Comparison of ENCODE assay signal across 8 mouse cellular contexts in the genomic region with DNA sequence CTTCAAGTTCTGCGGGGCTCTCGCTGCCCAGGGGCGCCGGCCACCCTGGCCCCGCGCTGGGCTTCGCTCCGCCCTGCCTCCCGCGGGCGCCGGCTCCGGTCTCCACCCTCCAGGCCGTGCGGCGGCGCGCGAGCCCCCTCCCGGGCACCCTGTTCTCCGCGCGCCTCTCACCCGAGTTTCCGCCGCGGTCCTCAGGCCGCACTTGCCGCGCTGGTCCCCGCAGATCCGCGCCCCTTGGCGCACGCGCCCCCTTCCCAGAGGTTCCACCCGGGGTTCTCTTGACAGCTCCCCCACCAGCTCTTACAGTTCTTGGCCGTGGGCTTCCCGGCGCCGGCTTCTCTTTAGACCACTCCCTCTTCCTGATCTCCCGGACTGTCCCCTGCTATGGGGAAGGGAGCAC. TPM values are rescaled to one million over a fixed set of nuclear protein-coding genes. Genes with fewer than 3 reads are reported as not detected.
A peak's percentile ranks its signal among the peaks of the same experiment; 100 is the strongest.
DNase-seq lines count a peak whose midpoint lies in the region; ATAC-seq and TF ChIP-seq lines count a peak whose summit lies in the region.

No protein-coding gene starts in this region.

- H3K4me1 ChIP-seq in kidney, adult 2 months (ENCODE audit: control insufficient read depth, insufficient read depth, low read length) = peaks cover 17% of the 10 kb centered on the region; the same call in 1 of the 2 replicates
- peaks cover 14% of the 10 kb centered on the region for H3K4me1 ChIP-seq in limb, embryonic 14.5 days (ENCODE audit: control insufficient read depth, insufficient read depth, low read length)
- peaks cover 14% of the 10 kb centered on the region for H3K4me1 ChIP-seq in midbrain, embryonic 14.5 days (ENCODE audit: control insufficient read depth, insufficient read depth, low read length)

- TF ChIP-seq POLR2A in kidney, adult 2 months (IDR thresholded peaks at IDR 0.05; ENCODE audit: low read depth, low read length) = no peak
- no peak for TF ChIP-seq POLR2A in limb, embryonic 14.5 days (IDR thresholded peaks at IDR 0.05; ENCODE audit: borderline replicate concordance, extremely low read depth, insufficient read depth, insufficient read length)

- H3K9me3 ChIP-seq in limb, embryonic 14.5 days (ENCODE audit: control insufficient read depth, low read length) = no peaks in the 10 kb centered on the region
- no peaks in the 10 kb centered on the region for H3K9me3 ChIP-seq in midbrain, embryonic 14.5 days (ENCODE audit: control insufficient read depth, low read length)

- no peak for DNase-seq in cerebellum, postnatal 25 days
- DNase-seq in adrenal gland, postnatal 4 days (ENCODE audit: low spot score in 2 of 2) = peak; percentile 54 to 59
- DNase-seq in gastrocnemius, postnatal 10 days = peak; percentile 78
- peak; percentile 83 for DNase-seq in kidney, adult 2 months
- no peak for DNase-seq in limb, embryonic 14.5 days (ENCODE audit: low spot score)
- peak; percentile 79 for DNase-seq in midbrain, embryonic 14.5 days
- peak; percentile 65 to 70 for DNase-seq in thymus, adult 18-20 months

- H3K4me3 ChIP-seq in kidney, adult 2 months (ENCODE audit: insufficient read depth, low read depth, low read length) = peak overlapping the region; percentile 93
- H3K4me3 ChIP-seq in limb, embryonic 14.5 days (replicated peaks; ENCODE audit: low read length) = peak overlapping the region; percentile 80
- peak overlapping the region; percentile 88 for H3K4me3 ChIP-seq in midbrain, embryonic 14.5 days (replicated peaks; ENCODE audit: low read depth, low read length)

- 0 out of 2 replicates have a peak, but pooled peaks cover 2% of the 10 kb centered on the region for H3K36me3 ChIP-seq in kidney, adult 2 months (ENCODE audit: control insufficient read depth, insufficient read depth, low read length)
- H3K36me3 ChIP-seq in limb, embryonic 14.5 days (ENCODE audit: control insufficient read depth, insufficient read depth, low read length) = peaks cover 29% of the 10 kb centered on the region
- peaks cover 28% of the 10 kb centered on the region for H3K36me3 ChIP-seq in midbrain, embryonic 14.5 days (ENCODE audit: control insufficient read depth, insufficient read depth, low read length)

- peak; percentile 62 for ATAC-seq in cerebellum, adult (ENCODE audit: insufficient number of reproducible peaks, low FRiP score, low TSS enrichment)
- peak; percentile 88 for ATAC-seq in limb, embryonic 14.5 days (ENCODE audit: low FRiP score, low read depth)
- peak; percentile 88 for ATAC-seq in midbrain, embryonic 14.5 days (ENCODE audit: low FRiP score, low TSS enrichment)

- WGBS in kidney, adult 2 months = under 1% methylated on average over 41 of the region's 42 CpGs
- 0% methylated on average over 23 of the region's 42 CpGs for WGBS in limb, embryonic 14.5 days
- WGBS in midbrain, embryonic 14.5 days = under 1% methylated on average over 37 of the region's 42 CpGs

- H3K27ac ChIP-seq in kidney, adult 2 months (ENCODE audit: insufficient read depth, low read depth, low read length) = peak overlapping the region; percentile 94
- peak overlapping the region; percentile 83 for H3K27ac ChIP-seq in limb, embryonic 14.5 days (replicated peaks; ENCODE audit: low read depth, low read length)
- H3K27ac ChIP-seq in midbrain, embryonic 14.5 days (replicated peaks; ENCODE audit: low read depth, low read length) = peak overlapping the region; percentile 93

- H3K9ac ChIP-seq in limb, embryonic 14.5 days (ENCODE audit: low read depth, low read length, severe bottlenecking) = peak overlapping the region; percentile 89
- H3K9ac ChIP-seq in midbrain, embryonic 14.5 days (replicated peaks; ENCODE audit: low read length) = peak overlapping the region; percentile 86

- H3K27me3 ChIP-seq in kidney, adult 2 months (replicated peaks; ENCODE audit: control insufficient read depth, insufficient read depth, low read length) = no peaks in the 10 kb centered on the region
- no peaks in the 10 kb centered on the region for H3K27me3 ChIP-seq in limb, embryonic 14.5 days (ENCODE audit: control insufficient read depth, insufficient read depth, low read length)
- H3K27me3 ChIP-seq in midbrain, embryonic 14.5 days (ENCODE audit: control insufficient read depth, insufficient read depth, low read length) = no peaks in the 10 kb centered on the region

- no peak for TF ChIP-seq CTCF in kidney, adult 2 months (conservative IDR thresholded peaks at IDR 0.05; ENCODE audit: insufficient read depth, insufficient read length, low read depth, low read length)

- H3K4me2 ChIP-seq in limb, embryonic 14.5 days (replicated peaks; ENCODE audit: low read depth, low read length, severe bottlenecking) = peak overlapping the region; percentile 91
- H3K4me2 ChIP-seq in midbrain, embryonic 14.5 days (ENCODE audit: low read length) = peak overlapping the region; percentile 60

RNA-seq across cellular contexts. Expression of a gene that starts 0.4 kb away (rescaled TPM):
- 10 to 100 TPM; 46.2 to 47.3 TPM for total RNA-seq in adrenal gland, postnatal 4 days (2021)
- 10 to 100 TPM; 21.2 to 22.1 TPM for total RNA-seq in gastrocnemius, postnatal 10 days (2021)
- polyA plus RNA-seq in kidney, adult 2 months (2012; rRNA removed) = 42.0 and 45.4 TPM in 2 replicates
- 18.8 and 26.3 TPM in 2 replicates for polyA plus RNA-seq in limb, embryonic 14.5 days (2012; rRNA removed)
- 47.2 and 53.8 TPM in 2 replicates for polyA plus RNA-seq in limb, embryonic 14.5 days (2014; fragmentation: Nextera tagmentation; extraction: Ambion mirVana)
- 66.0 and 70.9 TPM in 2 replicates for polyA plus RNA-seq in midbrain, embryonic 14.5 days (2014; fragmentation: Nextera tagmentation; extraction: Ambion mirVana)

RNA-seq across cellular contexts. Expression of a gene that starts 2.5 kb away (rescaled TPM):
- 1 to 10 TPM; 1.3 TPM for total RNA-seq in adrenal gland, postnatal 4 days (2021)
- total RNA-seq in gastrocnemius, postnatal 10 days (2021) = under 1 TPM; 0.42 to 0.86 TPM
- 6.4 and 12.7 TPM in 2 replicates for polyA plus RNA-seq in kidney, adult 2 months (2012; rRNA removed)
- 3.8 and 6.0 TPM in 2 replicates for polyA plus RNA-seq in limb, embryonic 14.5 days (2012; rRNA removed)
- polyA plus RNA-seq in limb, embryonic 14.5 days (2014; fragmentation: Nextera tagmentation; extraction: Ambion mirVana) = 0.11 and 0.23 TPM in 2 replicates
- 0.25 TPM in 1 of 2 replicates, not detected in the other for polyA plus RNA-seq in midbrain, embryonic 14.5 days (2014; fragmentation: Nextera tagmentation; extraction: Ambion mirVana)

RNA-seq across cellular contexts. Expression of a gene that starts 28.1 kb away (rescaled TPM):
- 10 to 100 TPM; 15.4 to 16.6 TPM for total RNA-seq in adrenal gland, postnatal 4 days (2021)
- 10 to 100 TPM; 11.3 to 12.4 TPM for total RNA-seq in gastrocnemius, postnatal 10 days (2021)
- polyA plus RNA-seq in kidney, adult 2 months (2012; rRNA removed) = 117 and 130 TPM in 2 replicates
- polyA plus RNA-seq in limb, embryonic 14.5 days (2012; rRNA removed) = 11.7 and 12.8 TPM in 2 replicates
- polyA plus RNA-seq in limb, embryonic 14.5 days (2014; fragmentation: Nextera tagmentation; extraction: Ambion mirVana) = 5.0 and 5.1 TPM in 2 replicates
- 4.9 and 6.0 TPM in 2 replicates for polyA plus RNA-seq in midbrain, embryonic 14.5 days (2014; fragmentation: Nextera tagmentation; extraction: Ambion mirVana)

RNA-seq across cellular contexts. Expression of a gene that starts 32.2 kb away (rescaled TPM):
- total RNA-seq in adrenal gland, postnatal 4 days (2021) = 10 to 100 TPM; 19.9 to 21.6 TPM
- 10 to 100 TPM; 13.6 to 16.0 TPM for total RNA-seq in gastrocnemius, postnatal 10 days (2021)
- 71.6 and 88.3 TPM in 2 replicates for polyA plus RNA-seq in kidney, adult 2 months (2012; rRNA removed)
- polyA plus RNA-seq in limb, embryonic 14.5 days (2012; rRNA removed) = 24.5 and 30.3 TPM in 2 replicates
- 10.2 and 10.3 TPM in 2 replicates for polyA plus RNA-seq in limb, embryonic 14.5 days (2014; fragmentation: Nextera tagmentation; extraction: Ambion mirVana)
- polyA plus RNA-seq in midbrain, embryonic 14.5 days (2014; fragmentation: Nextera tagmentation; extraction: Ambion mirVana) = 15.3 and 17.1 TPM in 2 replicates

RNA-seq across cellular contexts. Expression of a gene that starts 43.0 kb away (rescaled TPM):
- not detected for total RNA-seq in adrenal gland, postnatal 4 days (2021)
- not detected for total RNA-seq in gastrocnemius, postnatal 10 days (2021)
- polyA plus RNA-seq in kidney, adult 2 months (2012; rRNA removed) = not detected in 2 replicates
- not detected in 2 replicates for polyA plus RNA-seq in limb, embryonic 14.5 days (2012; rRNA removed)
- polyA plus RNA-seq in limb, embryonic 14.5 days (2014; fragmentation: Nextera tagmentation; extraction: Ambion mirVana) = not detected in 2 replicates
- not detected in 2 replicates for polyA plus RNA-seq in midbrain, embryonic 14.5 days (2014; fragmentation: Nextera tagmentation; extraction: Ambion mirVana)

Comparison
In these comparisons a context has a peak if more than half of its experiments do, and no peak if none do; other contexts are left out.
1. DNase-seq: peak in adrenal gland, postnatal 4 days (2 of 2), gastrocnemius, postnatal 10 days (single experiment), kidney, adult 2 months (single experiment), midbrain, embryonic 14.5 days (single experiment) and thymus, adult 18-20 months (2 of 2); none in cerebellum, postnatal 25 days (0 of 2) and limb, embryonic 14.5 days (single experiment).
2. Peak in every context shown above with its lines, with median percentiles within 50 percentile points of each other: ATAC-seq, H3K27ac ChIP-seq and H3K4me3 ChIP-seq.